Mouse (Mus musculus): ENCODE measurements around the gene Ints1. TPM values are rescaled to one million over a fixed set of nuclear protein-coding genes. Genes with fewer than 3 reads are reported as not detected.

Gene Ints1
- total RNA-seq, 2 experiments from 2014 or later = 86.4 to 91.9 TPM

- no peak for DNase-seq
Observed at GRCm38 (mm10) chr5:139799801-139800590, 24.5 kb upstream of the Ints1 start.

GRCm38 (mm10) chr5:139799041-139799440 lies 23.6 kb upstream of the Ints1 start:
- no peak for DNase-seq

- DNase-seq = no peak
Observed at GRCm38 (mm10) chr5:139798168-139798900, 22.9 kb upstream of the Ints1 start.

GRCm38 (mm10) chr5:139797473-139798167 lies 22.1 kb upstream of the Ints1 start:
- peak; percentile 79 to 81 for DNase-seq

- peak; percentile 48 to 50 for DNase-seq
Observed at GRCm38 (mm10) chr5:139796900-139797299, 21.4 kb upstream of the Ints1 start.

- no peak for DNase-seq
Observed at GRCm38 (mm10) chr5:139796001-139796620, 20.6 kb upstream of the Ints1 start.

- DNase-seq = no peak
Observed at GRCm38 (mm10) chr5:139794938-139795337, 19.5 kb upstream of the Ints1 start.

GRCm38 (mm10) chr5:139794137-139794536 lies 18.7 kb upstream of the Ints1 start:
- DNase-seq = no peak

- DNase-seq = no peak
Observed at GRCm38 (mm10) chr5:139793338-139794089, 18.0 kb upstream of the Ints1 start.

GRCm38 (mm10) chr5:139792966-139793337 lies 17.5 kb upstream of the Ints1 start:
- DNase-seq = no peak

GRCm38 (mm10) chr5:139792159-139792775 lies 16.8 kb upstream of the Ints1 start:
- no peak for DNase-seq

- peak; percentile 94 to 96 for DNase-seq
Observed at GRCm38 (mm10) chr5:139791227-139792158, 16.0 kb upstream of the Ints1 start, which contains the start of gene Mafk. Gene Mafk (plus strand): TSS chr5:139791513.

- no peak for DNase-seq
Observed at GRCm38 (mm10) chr5:139789466-139789865, 14.0 kb upstream of the Ints1 start.

- DNase-seq = no peak
Observed at GRCm38 (mm10) chr5:139781406-139781805, 5.9 kb upstream of the Ints1 start.

GRCm38 (mm10) chr5:139776966-139777365 lies 1.5 kb upstream of the Ints1 start:
- no peak for DNase-seq

- no peak for DNase-seq
Observed at GRCm38 (mm10) chr5:139768216-139768615, 7.3 kb downstream of the Ints1 start.

- DNase-seq = no peak
Observed at GRCm38 (mm10) chr5:139764296-139764695, 11.2 kb downstream of the Ints1 start.

- peak; percentile 30 to 45 for DNase-seq
Observed at GRCm38 (mm10) chr5:139758096-139758495, 17.4 kb downstream of the Ints1 start.

GRCm38 (mm10) chr5:139756586-139756985 lies 18.9 kb downstream of the Ints1 start:
- DNase-seq = no peak

- no peak for DNase-seq
Observed at GRCm38 (mm10) chr5:139756135-139756534, 19.3 kb downstream of the Ints1 start.
